Mouse (Mus musculus): Measurements from ENCODE around the gene Dnah11. TPM values are rescaled to one million over a fixed set of nuclear protein-coding genes. Genes with fewer than 3 reads are reported as not detected.

The Dnah11 gene
- polyA plus RNA-seq, 1 experiment from 2014 or later, result 0.22 TPM

DNA sequence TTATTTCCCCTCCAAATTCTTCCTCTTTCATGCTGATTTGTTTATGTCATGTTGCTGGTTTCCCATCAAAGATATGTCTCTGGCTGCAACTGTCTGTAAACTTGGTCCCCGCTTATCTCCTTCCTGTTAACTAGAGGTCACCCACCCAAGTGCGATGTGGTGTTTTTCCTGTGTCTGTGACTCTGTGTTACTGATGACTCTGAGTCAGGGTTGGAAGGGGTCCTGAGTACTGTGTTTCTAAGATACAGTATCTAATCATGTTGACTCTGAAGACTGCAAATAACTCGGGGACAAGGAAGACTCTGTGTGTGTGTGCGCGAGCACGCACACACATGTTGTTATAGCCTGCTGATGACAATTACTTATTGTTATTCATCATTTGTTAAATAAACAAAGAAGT lies 179.9 kb downstream of the Dnah11 start:
- no peak overlapping the region for H3K4me2 ChIP-seq (replicated peaks; ENCODE audit: low read depth, low read length)
- no peak overlapping the region for H3K27ac ChIP-seq (ENCODE audit: low read length)
- H3K4me3 ChIP-seq (ENCODE audit: low read length), result no peak overlapping the region
- no peaks in the 10 kb centered on the region for H3K27me3 ChIP-seq (ENCODE audit: insufficient read depth, low read length)
- no peak for ATAC-seq (ENCODE audit: low FRiP score, low TSS enrichment)
- H3K9me3 ChIP-seq (ENCODE audit: low read length), result no peaks in the 10 kb centered on the region
- H3K36me3 ChIP-seq (ENCODE audit: insufficient read depth, low read length), result no peaks in the 10 kb centered on the region
- no peak overlapping the region for H3K9ac ChIP-seq (replicated peaks; ENCODE audit: low read length)
- WGBS, result 77% methylated on average over 6 of the region's 6 CpGs
- no peaks in the 10 kb centered on the region for H3K4me1 ChIP-seq (ENCODE audit: insufficient read depth, low read length)

DNA sequence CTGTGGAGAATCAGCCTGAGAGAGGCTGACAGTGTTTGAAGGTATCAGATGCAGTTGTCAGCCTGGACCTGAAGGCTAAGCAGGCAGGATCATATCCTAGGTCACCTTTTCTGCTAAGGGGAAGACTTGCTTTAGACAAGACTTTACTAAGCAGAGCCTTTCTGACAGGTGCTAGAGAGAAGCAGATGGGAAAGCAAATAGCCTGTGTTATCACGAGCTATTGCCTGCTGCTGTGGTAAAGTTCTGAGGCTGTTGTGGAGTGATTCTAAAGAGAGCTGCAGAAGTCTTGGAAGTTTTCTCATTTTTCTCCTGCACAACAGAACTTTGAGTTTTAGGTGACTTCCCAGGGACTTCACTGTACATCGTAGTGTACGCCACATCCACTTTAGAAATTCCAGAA lies 185.0 kb downstream of the Dnah11 start:
- no peak overlapping the region for H3K4me3 ChIP-seq (ENCODE audit: low read length)
- no peak overlapping the region for H3K9ac ChIP-seq (replicated peaks; ENCODE audit: low read length)
- 89% methylated on average over 3 of the region's 3 CpGs for WGBS
- ATAC-seq (ENCODE audit: low FRiP score, low TSS enrichment), result no peak
- no peak overlapping the region for H3K4me2 ChIP-seq (replicated peaks; ENCODE audit: low read depth, low read length)
- H3K9me3 ChIP-seq (ENCODE audit: low read length), result no peaks in the 10 kb centered on the region
- H3K27ac ChIP-seq (ENCODE audit: low read length), result no peak overlapping the region
- H3K36me3 ChIP-seq (ENCODE audit: insufficient read depth, low read length), result no peaks in the 10 kb centered on the region
- no peaks in the 10 kb centered on the region for H3K4me1 ChIP-seq (ENCODE audit: insufficient read depth, low read length)
- no peaks in the 10 kb centered on the region for H3K27me3 ChIP-seq (ENCODE audit: insufficient read depth, low read length)

GRCm38 (mm10) chr12:118011921-118012320 lies 186.9 kb downstream of the Dnah11 start:
- Histone ChIP-seq H3K4me1 (ENCODE audit: insufficient read depth, low read length) (no peaks in the 10 kb centered on the region), H3K4me2 (replicated peaks; ENCODE audit: low read depth, low read length) (no peak overlapping the region), H3K4me3 (ENCODE audit: low read length) (no peak overlapping the region), H3K9ac (replicated peaks; ENCODE audit: low read length) (no peak overlapping the region), H3K27me3 (ENCODE audit: insufficient read depth, low read length) (no peaks in the 10 kb centered on the region), H3K27ac (ENCODE audit: low read length) (no peak overlapping the region), H3K9me3 (ENCODE audit: low read length) (no peaks in the 10 kb centered on the region), H3K36me3 (ENCODE audit: insufficient read depth, low read length) (no peaks in the 10 kb centered on the region)
- no peak for ATAC-seq (ENCODE audit: low FRiP score, low TSS enrichment)
- WGBS, result 86% methylated on average over 8 of the region's 8 CpGs

- Histone ChIP-seq H3K9ac (replicated peaks; ENCODE audit: low read length) (no peak overlapping the region), H3K36me3 (ENCODE audit: insufficient read depth, low read length) (no peaks in the 10 kb centered on the region), H3K9me3 (ENCODE audit: low read length) (no peaks in the 10 kb centered on the region), H3K4me3 (ENCODE audit: low read length) (no peak overlapping the region), H3K27me3 (ENCODE audit: insufficient read depth, low read length) (peaks cover 10% of the 10 kb centered on the region; the same call in 1 of the 2 replicates), H3K27ac (ENCODE audit: low read length) (no peak overlapping the region), H3K4me1 (ENCODE audit: insufficient read depth, low read length) (no peaks in the 10 kb centered on the region), H3K4me2 (replicated peaks; ENCODE audit: low read depth, low read length) (no peak overlapping the region)
- ATAC-seq (ENCODE audit: low FRiP score, low TSS enrichment), result no peak
- WGBS, result 65% methylated on average over 9 of the region's 9 CpGs
Observed at GRCm38 (mm10) chr12:117994938-117995337, 203.9 kb downstream of the Dnah11 start.

- Histone ChIP-seq H3K9ac (replicated peaks; ENCODE audit: low read length) (no peak overlapping the region), H3K4me1 (ENCODE audit: insufficient read depth, low read length) (peaks cover 13% of the 10 kb centered on the region; the same call in 1 of the 2 replicates), H3K9me3 (ENCODE audit: low read length) (no peaks in the 10 kb centered on the region), H3K27me3 (ENCODE audit: insufficient read depth, low read length) (peaks cover 10% of the 10 kb centered on the region; the same call in 1 of the 2 replicates), H3K27ac (ENCODE audit: low read length) (no peak overlapping the region), H3K4me2 (replicated peaks; ENCODE audit: low read depth, low read length) (no peak overlapping the region), H3K36me3 (ENCODE audit: insufficient read depth, low read length) (no peaks in the 10 kb centered on the region), H3K4me3 (ENCODE audit: low read length) (no peak overlapping the region)
- ATAC-seq (ENCODE audit: low FRiP score, low TSS enrichment), result peak; percentile 97
- 1% methylated on average over 7 of the region's 7 CpGs for WGBS
Observed at GRCm38 (mm10) chr12:117993499-117993898, 205.3 kb downstream of the Dnah11 start.

DNA sequence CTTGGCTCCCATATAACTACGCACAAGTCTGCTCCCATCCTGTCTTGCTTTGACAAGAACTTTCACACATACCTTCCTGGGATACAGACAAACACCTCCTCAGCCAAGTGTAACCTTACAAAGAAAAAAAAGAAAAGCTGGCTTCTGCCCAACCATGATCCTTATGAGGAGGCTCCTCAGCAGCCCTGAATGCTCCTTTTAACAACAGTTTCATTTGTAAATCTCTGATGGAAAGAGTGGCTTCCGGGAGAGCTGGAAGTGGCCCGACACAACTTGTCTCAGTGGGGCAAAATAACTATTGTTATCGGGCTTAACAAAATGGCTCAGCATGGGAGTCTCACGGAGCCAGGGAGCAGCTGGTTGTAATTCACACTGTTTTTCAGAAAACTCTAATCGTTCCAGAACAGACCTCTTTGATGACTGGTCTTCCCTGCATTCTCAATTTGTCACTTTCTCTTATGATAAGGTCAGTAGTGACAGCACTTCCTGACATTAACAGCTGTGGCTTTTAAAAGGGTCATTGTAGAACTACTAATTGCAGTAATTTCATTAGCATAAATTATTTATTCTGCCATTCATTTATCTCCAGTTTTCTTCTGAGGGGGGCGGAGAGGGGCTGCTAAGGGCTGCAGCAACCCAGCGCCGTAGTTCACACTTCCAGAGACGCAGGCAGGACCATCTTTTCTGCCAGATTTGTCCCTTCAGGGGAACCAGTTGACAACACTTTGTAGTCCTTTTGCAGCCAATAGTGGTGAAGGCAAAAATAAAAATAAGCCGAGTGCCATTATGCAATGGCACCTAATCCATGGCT lies 209.6 kb downstream of the Dnah11 start:
- Histone ChIP-seq H3K4me2 (replicated peaks; ENCODE audit: low read depth, low read length) (peak overlapping the region; percentile 37), H3K9ac (replicated peaks; ENCODE audit: low read length) (no peak overlapping the region), H3K9me3 (ENCODE audit: low read length) (no peaks in the 10 kb centered on the region), H3K27me3 (ENCODE audit: insufficient read depth, low read length) (peaks cover 10% of the 10 kb centered on the region; the same call in 1 of the 2 replicates), H3K4me3 (ENCODE audit: low read length) (peak overlapping the region; percentile 23), H3K4me1 (ENCODE audit: insufficient read depth, low read length) (peaks cover 14% of the 10 kb centered on the region; the same call in 1 of the 2 replicates), H3K27ac (ENCODE audit: low read length) (no peak overlapping the region), H3K36me3 (ENCODE audit: insufficient read depth, low read length) (no peaks in the 10 kb centered on the region)
- ATAC-seq (ENCODE audit: low FRiP score, low TSS enrichment), result peak; percentile 33; the same call in 1 of the 2 replicates
- 5% methylated on average over 11 of the region's 11 CpGs for WGBS

DNA sequence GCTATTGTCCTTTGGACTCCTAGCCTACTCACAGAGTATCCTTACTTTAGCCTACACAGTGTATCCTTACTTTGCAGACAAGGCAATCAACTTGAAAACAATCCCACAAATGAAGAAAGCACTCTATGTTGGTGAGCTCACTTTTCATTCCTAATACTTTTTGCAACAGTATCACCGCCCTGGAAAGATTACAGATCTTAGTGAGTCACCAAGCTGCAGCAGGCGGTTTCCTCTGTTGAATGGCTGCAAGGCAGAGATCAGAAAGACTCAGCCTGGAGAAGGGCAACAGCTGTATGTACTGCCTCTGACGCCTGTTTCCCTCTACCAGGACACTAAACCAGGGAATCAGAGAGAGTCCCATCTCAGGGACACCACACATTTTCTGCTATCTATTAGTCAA lies 218.5 kb downstream of the Dnah11 start:
- ATAC-seq (ENCODE audit: low FRiP score, low TSS enrichment), result no peak
- WGBS, result 77% methylated on average over 3 of the region's 3 CpGs
- Histone ChIP-seq H3K4me3 (ENCODE audit: low read length) (no peak overlapping the region), H3K27ac (ENCODE audit: low read length) (no peak overlapping the region), H3K4me2 (replicated peaks; ENCODE audit: low read depth, low read length) (no peak overlapping the region), H3K4me1 (ENCODE audit: insufficient read depth, low read length) (no peaks in the 10 kb centered on the region), H3K9ac (replicated peaks; ENCODE audit: low read length) (no peak overlapping the region), H3K9me3 (ENCODE audit: low read length) (no peaks in the 10 kb centered on the region), H3K27me3 (ENCODE audit: insufficient read depth, low read length) (no peaks in the 10 kb centered on the region), H3K36me3 (ENCODE audit: insufficient read depth, low read length) (no peaks in the 10 kb centered on the region)

GRCm38 (mm10) chr12:117973712-117974111 lies 225.1 kb downstream of the Dnah11 start:
- no peaks in the 10 kb centered on the region for H3K27me3 ChIP-seq (ENCODE audit: insufficient read depth, low read length)
- no peaks in the 10 kb centered on the region for H3K4me1 ChIP-seq (ENCODE audit: insufficient read depth, low read length)
- no peak overlapping the region for H3K4me3 ChIP-seq (ENCODE audit: low read length)
- H3K36me3 ChIP-seq (ENCODE audit: insufficient read depth, low read length), result no peaks in the 10 kb centered on the region
- H3K9ac ChIP-seq (replicated peaks; ENCODE audit: low read length), result no peak overlapping the region
- no peak for ATAC-seq (ENCODE audit: low FRiP score, low TSS enrichment)
- H3K27ac ChIP-seq (ENCODE audit: low read length), result no peak overlapping the region
- no peaks in the 10 kb centered on the region for H3K9me3 ChIP-seq (ENCODE audit: low read length)
- H3K4me2 ChIP-seq (replicated peaks; ENCODE audit: low read depth, low read length), result no peak overlapping the region

DNA sequence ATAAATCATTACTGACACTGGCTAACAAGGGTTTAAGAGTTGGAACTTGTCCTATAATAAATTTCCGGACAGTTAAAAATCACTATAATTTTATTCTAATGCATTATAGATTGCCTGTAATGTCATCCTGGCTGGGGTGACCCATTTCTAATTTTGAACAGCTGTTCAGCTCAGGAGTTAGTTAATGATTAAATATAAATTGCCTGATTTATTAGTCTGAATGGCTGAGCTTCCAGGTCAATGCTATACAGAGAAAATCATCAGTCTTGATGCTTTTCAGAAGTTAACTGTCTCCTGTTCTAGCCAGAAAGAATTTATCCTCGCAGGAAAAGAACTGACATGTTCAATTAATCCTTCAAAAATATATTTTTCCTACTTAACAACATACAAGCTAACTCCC lies 236.1 kb downstream of the Dnah11 start:
- no peaks in the 10 kb centered on the region for H3K9me3 ChIP-seq (ENCODE audit: low read length)
- 53% methylated on average over 2 of the region's 2 CpGs for WGBS
- H3K4me2 ChIP-seq (replicated peaks; ENCODE audit: low read depth, low read length), result no peak overlapping the region
- H3K27ac ChIP-seq (ENCODE audit: low read length), result no peak overlapping the region
- H3K4me1 ChIP-seq (ENCODE audit: insufficient read depth, low read length), result 0 out of 2 replicates have a peak, but pooled peaks cover 5% of the 10 kb centered on the region
- no peak overlapping the region for H3K4me3 ChIP-seq (ENCODE audit: low read length)
- no peaks in the 10 kb centered on the region for H3K36me3 ChIP-seq (ENCODE audit: insufficient read depth, low read length)
- no peak overlapping the region for H3K9ac ChIP-seq (replicated peaks; ENCODE audit: low read length)
- H3K27me3 ChIP-seq (ENCODE audit: insufficient read depth, low read length), result no peaks in the 10 kb centered on the region
- ATAC-seq (ENCODE audit: low FRiP score, low TSS enrichment), result 0 out of 2 replicates have a peak, but pooled peaks have one; percentile 27

DNA sequence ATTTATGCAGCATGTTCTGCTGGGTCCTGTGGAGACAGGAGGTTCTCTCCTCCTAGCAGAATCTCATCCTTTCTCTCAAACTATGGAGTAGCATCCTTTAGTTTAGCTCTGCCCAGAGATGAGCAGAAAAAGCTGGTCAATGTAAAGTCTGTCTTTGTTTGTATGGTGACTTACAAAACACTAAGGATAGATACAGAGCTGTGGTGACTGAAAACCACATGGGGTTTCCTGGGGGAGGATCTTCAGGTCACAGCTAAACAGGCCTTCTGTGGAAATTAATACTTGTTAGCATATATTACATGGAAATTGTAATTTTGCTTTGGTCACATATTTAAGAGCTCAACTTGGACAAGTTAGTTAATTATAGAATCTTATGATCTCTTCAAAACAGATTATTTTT lies 239.6 kb downstream of the Dnah11 start:
- ATAC-seq (ENCODE audit: low FRiP score, low TSS enrichment), result no peak
- no peaks in the 10 kb centered on the region for H3K27me3 ChIP-seq (ENCODE audit: insufficient read depth, low read length)
- no peak overlapping the region for H3K9ac ChIP-seq (replicated peaks; ENCODE audit: low read length)
- H3K4me2 ChIP-seq (replicated peaks; ENCODE audit: low read depth, low read length), result no peak overlapping the region
- no peaks in the 10 kb centered on the region for H3K36me3 ChIP-seq (ENCODE audit: insufficient read depth, low read length)
- H3K4me1 ChIP-seq (ENCODE audit: insufficient read depth, low read length), result 0 out of 2 replicates have a peak, but pooled peaks cover 5% of the 10 kb centered on the region
- H3K4me3 ChIP-seq (ENCODE audit: low read length), result no peak overlapping the region
- H3K9me3 ChIP-seq (ENCODE audit: low read length), result no peaks in the 10 kb centered on the region
- H3K27ac ChIP-seq (ENCODE audit: low read length), result no peak overlapping the region

Data from kidney, embryonic 16.5 days (tissue).